Mouse (Mus musculus) olfactory bulb, adult 2 months (tissue): ENCODE results near the gene Srpx.

Experiments
- CTCF ChIP-seq: fragments of 200-500 bp; IDR thresholded peaks from 2 replicates; pipeline ENCODE4 v1.5.1; 2012; ENCODE audit warnings: low read depth, mild to moderate bottlenecking, low read length, moderate library complexity; ENCODE audit not compliant: insufficient read depth
- POLR2A ChIP-seq: fragments of 200-500 bp; IDR thresholded peaks from 2 replicates; pipeline ENCODE4 v1.6.1; 2012; ENCODE audit warnings: mild to moderate bottlenecking, low read depth, low read length, moderate library complexity; ENCODE audit not compliant: insufficient read depth

GRCm38 (mm10) chrX:10000718-10001117 is 116.8 kb downstream of the Srpx start:
- TF ChIP-seq POLR2A: no peak
- TF ChIP-seq CTCF: no peak
